Mouse (Mus musculus) cerebellum, adult (tissue): Measurements from ENCODE around the gene Pde4b.
A peak's percentile ranks its signal among the peaks of the same experiment; 100 is the strongest.

ENCODE experiments used
- ATAC-seq: cut with Nextera tagmentation; 2 replicates; pipeline ENCODE4 v1.9.2; 2017; ENCODE audit warnings: mild to moderate bottlenecking, moderate library complexity, mixed read lengths; ENCODE audit not compliant: insufficient number of reproducible peaks, low FRiP score, low TSS enrichment

Gene Pde4b

DNA sequence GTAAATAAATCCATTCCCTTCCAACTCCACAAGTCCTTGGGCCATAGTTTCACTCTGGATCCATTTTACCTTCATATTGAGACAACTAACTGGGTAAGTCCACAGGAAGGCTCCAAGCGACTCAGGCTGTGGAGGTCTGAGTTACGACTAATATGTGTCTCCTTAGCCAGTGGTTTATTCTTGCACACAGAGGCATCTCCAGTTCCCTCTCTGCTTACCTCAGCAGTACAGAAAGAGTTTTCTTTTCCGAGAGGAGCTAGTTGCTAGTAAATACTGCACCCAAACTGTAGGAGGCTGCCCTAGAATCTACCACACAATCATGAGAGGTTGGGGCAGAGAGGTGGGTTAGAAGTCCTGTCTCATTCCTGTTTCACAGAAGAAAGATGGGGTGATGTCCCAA is 499.4 kb downstream of the Pde4b start:
- no peak for ATAC-seq

DNA sequence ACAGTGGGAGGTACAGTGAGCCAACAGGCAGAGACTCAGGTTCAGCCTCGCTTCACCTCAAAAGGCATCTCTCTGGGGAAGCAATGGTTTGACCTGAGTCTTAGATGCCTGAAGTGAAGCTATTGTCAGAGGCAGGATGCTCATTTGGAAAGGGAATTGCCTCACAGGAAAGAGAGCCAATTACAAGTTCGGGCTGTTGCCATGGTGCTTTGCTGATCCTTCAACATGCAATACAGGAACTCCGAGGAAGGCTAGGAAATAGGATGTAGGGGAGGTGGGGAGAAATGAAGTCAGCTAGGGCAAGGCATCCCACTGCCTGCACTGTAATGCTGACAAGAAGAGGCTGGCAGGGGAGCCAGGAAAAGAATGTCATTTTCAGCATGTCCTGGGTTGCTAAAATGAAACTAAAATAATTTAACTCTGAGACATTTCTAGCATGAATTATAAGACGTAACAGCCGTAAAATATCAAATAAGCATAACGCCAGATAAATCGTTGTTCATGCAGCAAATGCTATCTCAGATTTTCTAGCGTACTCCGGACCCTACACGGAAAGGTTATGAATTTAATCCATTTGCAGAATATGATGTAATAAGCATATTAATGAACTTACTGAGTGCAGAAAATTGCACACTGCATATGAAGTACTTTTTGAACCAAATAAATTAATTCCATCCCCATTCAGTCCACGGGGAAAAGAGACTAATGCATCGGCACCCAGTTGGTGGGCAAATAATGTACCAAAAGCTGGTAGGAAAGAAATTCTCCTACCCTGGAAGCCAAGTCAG is 501.5 kb downstream of the Pde4b start:
- peak; percentile 58; the same call in 1 of the 2 replicates for ATAC-seq

DNA sequence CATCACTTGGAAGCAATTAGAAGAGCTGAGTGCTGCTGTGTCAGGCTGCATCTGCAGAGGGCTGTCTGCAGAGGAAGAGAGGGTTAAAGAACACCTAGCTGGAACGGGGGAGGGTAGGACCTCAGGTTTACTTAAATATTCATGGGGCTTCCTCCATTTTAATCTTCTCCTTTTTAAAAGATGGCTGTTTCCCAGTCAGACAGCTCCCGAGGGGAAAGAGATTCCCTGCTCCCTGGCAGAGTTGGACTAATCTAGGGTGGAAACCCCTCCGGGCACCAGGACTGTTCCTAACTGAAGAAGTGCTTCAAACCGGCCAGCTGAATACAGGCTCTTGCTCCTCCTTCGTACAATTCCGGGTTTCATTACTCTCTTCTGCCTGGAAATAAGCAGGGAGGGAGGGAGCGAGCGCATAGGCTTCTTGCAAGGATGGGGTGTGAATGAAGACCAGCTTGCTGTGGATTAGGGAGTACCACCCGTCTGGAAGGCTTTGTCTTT is 502.2 kb downstream of the Pde4b start:
- 0 out of 2 replicates have a peak, but pooled peaks have one; percentile 21 for ATAC-seq

DNA sequence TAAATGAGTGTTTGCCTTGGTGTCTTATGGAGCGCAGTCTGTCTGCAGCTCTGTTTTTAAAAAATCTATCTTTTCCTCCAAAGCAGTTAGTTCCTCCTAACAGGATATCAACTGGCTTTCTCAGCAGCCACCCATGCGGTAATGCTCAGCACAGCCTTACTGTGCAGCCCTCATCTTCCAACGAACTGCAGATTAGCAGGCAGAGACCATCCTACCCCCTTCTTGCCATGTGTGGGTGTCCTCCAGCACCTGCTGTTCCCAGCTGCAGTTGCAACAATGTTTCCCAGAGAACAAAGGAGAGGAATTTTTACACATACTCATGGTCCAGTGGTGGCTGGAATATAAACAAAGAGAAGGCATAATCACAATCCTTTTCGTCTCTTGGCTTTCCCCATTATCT is 504.5 kb downstream of the Pde4b start:
- ATAC-seq: no peak

DNA sequence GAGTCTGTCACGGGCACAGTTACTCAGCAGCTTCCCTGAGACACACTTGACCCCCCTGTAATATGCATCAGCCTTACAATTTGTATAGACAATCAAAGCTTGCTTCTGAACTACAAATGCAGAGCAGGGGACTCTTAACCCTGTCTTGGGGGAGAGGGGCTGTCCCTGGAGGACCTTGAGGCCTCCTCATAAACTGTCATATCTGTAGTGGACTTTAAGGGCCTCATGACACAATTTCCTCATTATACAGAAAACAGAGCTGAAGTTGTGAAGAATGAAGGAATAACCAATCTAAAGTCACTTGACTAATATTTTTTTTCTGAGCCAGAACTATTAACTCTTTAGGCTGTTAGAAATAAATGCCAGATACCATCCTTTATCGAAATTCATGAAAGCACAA is 505.2 kb downstream of the Pde4b start:
- ATAC-seq: no peak

DNA sequence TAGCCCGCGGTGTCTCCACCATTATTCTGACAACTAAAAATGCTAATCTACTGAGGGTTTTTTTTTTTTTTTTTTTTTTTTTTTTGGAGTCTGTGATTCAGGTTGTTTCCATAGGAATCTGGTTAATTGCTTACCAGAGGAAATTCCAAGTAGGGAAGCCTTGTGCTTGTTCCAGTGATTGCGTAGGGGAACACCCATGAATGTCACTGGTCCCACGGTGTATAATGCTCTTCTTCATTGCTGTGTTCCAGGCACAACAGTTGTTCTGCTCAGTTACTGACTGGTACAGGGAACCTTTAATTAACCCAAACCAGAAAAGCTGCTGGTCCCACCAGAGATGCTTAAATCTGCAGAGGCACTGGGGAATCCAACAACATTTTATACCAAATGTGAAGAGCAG is 506.3 kb downstream of the Pde4b start:
- ATAC-seq: no peak

DNA sequence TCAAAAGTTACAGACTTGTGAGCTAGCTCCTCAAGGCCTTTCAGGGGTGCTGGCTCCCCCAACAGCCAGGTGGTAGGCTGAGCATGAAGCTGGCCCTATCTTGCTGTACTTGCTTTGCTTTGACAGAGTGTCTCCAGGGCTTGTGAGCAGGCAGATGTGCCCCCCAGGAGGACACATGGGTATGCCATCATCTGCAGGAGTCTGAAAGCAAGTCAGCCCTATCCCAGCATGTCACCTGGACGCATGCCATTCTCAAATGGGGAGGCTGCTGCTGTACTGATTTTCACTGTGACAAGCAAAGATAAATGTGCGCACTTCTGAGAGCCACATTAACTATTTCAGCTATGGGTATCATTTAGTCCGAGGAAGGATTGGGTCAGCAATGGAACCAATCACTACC is 507.2 kb downstream of the Pde4b start:
- ATAC-seq: no peak

DNA sequence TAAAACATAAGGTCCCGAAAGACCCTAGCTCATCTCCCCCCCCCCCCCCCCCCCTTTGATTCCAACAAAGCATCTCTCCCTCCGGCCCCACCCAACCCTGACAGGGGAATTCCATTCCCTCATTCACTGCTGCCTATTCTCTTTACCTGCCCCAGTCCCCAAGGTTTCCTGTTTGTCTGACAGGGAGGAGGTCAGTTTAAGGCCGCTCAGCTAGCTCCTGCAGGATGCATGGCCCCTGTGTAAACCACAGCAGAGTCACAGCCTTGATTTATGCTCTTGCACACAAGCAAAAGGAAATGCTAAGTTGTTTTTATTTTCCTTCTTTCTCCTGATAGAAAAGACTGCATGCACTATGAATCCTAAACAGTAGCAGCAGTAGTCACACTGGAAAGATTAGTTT is 516.6 kb downstream of the Pde4b start:
- no peak for ATAC-seq

DNA sequence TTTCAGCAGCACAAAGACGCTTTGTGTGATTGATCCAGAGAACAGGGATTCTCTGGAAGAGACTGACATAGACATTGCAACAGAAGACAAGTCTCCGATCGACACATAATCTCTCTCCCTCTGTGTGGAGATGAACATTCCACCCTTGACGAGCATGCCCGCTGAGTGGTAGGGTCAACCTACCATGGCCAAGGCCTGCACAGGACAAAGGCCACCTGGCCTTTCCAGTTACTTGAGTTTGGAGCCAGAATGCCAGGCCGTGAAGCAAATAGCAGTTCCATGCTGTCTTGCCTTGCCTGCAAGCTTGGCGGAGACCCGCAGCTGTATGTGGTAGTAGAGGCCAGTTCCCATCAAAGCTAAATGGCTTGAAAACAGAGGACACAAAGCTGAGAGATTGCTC is 517.9 kb downstream of the Pde4b start:
- no peak for ATAC-seq

DNA sequence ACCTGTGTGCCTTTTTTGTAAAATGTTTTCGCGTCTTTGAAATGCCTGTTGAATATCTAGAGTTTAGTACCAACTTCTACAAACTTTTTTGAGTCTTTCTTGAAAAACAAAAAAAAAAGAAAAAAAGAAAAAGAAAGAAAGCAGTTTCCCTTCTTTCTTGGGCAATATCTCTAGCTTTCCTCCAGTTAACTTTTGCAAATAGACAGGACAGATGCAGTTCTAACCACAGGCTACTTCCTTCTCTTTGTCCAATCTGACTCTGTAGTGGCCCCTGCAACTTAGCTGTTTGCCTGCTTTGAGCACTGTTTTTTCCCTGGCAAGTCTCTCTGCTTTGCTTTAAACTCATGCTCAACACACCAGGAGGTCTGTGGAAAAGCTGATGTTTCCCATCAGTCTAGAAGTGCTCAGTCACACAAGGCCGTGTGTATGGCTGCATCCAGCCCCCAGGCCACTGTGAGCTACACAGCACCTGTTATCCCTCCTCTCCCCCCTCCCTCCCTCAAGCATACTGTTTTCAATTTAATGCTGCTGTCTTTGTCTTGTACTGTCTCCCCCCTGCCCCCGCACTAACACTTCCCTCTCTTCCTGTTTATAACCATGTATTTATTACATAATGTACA is 518.5 kb downstream of the Pde4b start:
- no peak for ATAC-seq

DNA sequence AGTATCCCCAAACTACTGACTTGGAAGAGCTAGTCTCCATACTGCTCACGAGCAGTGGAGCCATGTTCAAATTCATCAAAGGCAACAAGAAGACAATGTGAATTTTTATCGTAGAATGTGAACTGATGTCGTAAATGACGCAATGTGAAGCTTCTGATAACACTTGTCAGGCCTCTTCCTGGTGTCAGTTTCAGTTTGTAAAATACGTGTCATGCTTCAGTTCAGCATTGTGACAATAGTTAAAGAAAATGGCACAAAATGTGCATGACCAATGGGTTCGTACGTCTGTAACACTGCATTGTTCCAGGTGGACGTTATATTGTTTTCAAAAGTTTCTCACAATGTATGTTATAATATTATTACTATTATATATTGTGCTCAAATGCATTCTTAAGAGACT is 519.5 kb downstream of the Pde4b start:
- ATAC-seq: no peak

DNA sequence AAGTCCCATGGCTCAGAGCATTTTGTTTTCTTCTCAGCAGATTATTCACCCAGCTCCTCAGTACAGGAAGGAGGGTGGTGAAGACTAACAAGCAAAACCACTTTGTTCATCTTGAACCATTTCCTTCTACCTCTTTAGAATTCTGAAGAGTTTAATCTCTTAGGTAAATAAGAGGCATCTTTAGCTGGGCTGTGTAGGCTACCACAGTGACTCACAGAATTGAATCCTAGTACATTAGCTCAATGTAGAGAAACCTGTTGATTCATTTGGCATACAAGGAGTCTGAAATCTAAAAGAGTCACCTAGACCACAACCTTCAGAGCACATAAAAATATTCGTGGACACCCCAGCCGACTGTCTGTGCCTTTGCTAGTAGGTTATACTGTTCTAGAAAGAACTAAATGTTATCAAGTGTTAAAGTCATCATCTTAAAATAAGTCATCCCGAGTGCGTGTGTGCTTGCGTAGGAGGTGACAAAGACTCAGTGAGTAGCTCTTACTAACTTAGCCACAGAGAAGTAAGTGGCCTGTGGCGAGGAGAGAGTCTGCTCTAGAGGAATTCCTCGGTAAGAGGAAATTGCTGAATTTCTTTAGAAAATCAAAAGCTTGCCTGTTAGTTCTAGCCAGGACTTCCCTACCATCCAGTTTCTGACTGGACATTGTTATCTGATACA is 520.5 kb downstream of the Pde4b start:
- no peak for ATAC-seq

DNA sequence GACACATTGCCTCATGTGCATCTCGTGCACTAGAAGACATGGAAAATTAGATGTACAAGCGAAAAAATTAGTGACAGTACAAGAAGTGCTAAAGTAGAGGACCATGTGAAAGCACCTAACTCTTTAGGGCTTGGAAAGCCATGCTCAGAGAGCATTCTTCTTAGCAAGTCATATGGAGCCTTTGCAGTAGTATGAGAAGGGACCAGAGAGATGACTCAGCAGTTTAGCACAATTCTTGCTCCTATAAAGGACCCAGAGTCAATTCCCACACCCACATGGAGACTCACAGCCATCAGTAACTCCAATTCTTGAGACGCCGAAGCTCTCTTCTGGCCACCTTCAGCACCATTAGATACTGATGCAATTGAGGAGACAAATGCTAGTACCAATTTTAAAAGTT is 525.3 kb downstream of the Pde4b start:
- ATAC-seq: no peak

DNA sequence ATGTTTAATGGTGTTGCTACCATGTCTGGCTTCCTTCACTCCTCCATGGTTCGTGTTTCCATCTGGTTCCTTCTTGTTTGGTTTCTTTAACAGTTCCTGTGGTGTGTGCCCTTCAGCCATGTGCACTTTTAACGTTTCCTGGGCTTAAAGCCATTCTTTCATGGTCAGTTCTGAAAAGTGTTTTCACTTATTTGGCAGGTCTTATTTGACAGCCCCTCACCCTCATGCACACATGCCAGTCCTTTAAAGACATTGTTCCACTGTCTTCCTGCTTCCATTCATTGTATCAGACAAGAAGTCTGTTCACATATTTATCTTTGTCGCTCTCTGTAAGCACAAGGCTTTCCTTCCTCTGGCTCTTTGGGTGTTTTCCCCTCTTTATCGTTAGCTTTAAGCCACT is 530.4 kb downstream of the Pde4b start:
- no peak for ATAC-seq

DNA sequence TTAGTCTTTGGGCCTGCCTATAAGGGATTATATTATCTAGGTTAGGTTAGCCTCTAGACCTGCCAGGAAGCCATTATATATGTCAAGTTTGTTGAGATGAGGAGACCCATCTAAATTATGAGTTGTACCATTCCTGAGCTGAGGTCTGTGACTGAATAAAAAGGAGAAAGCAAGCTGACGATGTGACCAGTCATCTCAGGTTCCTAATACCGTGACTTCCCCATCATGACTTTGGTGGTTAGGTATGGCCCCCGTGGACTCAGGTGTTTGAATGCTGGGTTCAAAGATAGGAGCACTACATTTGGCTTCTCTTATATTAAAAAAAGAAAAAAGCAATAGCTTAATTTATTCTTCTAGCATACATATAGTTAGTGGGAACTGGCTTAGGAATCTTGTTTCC is 531.3 kb downstream of the Pde4b start:
- ATAC-seq: no peak

DNA sequence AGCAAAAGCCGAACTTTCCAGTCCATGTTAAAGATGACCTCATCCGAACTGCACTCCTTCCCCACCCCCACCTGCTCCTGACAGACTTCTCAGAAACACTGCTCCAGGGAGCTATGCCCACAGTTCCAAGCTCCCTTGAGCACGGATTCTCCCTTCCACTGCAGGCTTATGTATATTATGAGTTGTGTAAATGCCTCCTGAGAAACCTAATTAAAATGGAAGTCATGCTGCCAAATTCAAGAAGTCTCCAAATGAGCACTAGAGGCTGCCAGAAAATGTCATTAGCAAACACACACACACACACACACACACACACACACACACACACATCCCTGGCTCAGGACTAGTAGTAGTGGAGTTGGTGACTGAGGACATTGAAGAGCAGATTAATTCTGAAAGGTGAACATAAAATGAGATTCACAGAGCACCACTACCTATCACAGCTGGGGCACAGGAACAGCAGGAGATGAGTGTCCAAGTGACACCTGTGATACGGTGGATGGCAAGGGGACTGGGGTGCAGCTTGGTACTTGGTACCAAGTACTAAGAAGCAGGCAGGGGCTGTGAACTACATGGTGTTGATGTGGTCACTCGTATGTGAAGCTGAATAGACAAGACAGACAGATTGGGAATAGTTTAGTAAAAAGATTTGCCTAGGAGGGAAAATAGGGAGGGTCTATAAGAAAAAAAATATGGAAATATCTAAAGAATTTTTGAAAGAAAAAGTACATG is 533.0 kb downstream of the Pde4b start:
- ATAC-seq: no peak

DNA sequence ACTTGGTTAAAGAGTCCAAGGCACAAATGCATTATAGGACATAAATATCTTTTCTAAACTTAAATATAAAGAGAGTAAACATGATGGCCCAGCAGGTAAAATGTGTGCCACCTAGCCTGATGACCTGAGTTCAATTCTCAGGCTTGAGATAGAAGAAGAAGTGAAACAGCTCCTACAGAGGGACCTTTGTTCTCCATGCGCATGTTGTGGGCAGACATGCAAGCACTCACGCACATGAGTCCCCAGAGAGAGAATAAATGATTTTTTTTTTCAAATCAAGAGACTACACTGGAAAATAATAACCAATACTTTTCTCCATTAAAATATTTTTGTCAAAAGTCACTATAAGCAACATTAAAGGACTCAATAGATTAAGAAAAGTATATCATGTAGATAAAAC is 533.8 kb downstream of the Pde4b start:
- ATAC-seq: no peak

DNA sequence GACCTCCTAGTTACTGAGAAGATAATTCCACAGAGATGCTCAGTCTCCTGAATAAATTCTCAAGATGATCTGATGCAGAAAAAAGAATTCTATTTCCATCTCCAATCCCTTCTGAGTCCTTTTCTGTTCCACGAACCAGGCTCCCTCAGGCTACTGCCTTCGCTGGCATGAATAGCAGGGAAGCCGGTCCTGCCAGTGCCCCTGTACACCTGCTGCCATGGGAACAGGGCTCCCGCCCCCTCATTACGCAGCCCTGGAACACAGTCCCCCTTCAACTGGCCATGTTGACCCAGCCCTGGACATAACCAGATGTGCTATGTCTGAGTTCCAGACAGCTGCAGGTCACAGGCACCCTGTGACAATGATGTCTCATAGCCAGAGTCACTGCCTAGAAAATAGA is 535.6 kb downstream of the Pde4b start:
- ATAC-seq: no peak

DNA sequence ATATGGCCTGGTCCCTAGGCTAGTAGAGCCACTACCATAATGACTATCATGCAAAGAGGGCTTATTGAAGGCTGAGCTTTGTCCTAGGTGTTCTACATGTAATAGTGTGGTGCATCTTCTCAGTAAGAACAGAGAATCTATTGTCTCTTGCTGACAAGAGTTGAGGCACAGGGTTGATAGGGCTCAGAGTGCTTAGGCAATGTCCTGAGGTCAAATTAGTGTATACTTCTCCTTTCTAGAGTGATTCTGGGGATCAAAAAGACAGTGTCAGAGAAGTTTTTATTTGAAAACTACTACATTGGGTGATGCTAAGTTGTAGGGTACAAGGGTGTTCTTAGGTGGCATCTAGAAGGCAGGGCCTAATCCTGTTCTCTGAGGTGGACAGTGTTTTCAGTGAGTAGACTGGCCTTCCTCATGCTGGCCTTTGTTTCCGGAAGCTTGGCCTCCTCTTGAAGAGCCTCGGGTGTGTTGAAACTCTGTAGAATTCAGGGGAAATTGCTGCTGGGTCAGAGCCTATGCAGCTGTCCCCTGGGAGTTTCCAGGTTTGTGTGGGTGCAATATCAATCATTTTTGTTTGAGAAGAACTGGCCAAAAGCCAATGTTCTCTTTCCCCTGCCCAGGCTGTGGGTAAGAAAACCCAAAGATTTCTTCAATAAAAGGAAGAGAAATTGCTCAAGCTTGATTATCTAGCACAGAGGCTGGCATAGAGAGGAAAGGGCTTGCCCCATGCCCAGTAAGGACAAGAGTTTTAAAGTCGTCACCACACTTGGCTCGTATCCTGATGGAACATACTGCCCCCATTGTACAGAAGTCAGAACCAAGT is 536.7 kb downstream of the Pde4b start:
- ATAC-seq: no peak

DNA sequence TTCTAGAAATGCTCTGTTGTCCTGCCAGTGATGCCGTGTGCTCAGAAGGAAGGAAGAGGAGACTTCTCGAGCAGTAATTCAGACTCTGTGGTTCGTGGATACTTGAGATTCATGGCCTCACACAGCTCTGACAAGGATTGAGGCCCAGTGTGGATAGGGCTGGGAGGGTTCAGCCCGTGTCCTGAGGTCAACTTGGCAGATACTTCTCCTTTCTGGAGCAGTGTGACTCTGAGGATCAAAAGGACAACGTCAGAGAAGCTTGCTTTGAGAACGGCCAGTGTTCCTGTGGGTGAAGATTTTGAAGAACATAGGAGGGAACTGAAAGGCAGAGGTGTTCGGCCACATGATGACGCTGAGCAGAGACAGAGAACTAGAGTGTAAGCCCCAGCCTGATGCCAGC is 537.6 kb downstream of the Pde4b start:
- ATAC-seq: no peak
